Mouse (Mus musculus): ENCODE data around the gene Ubn2. TPM values are rescaled to one million over a fixed set of nuclear protein-coding genes. Genes with fewer than 3 reads are reported as not detected.
"Not testable (repeated sequence)": the region's sequence is repeated elsewhere in the genome, so short reads cannot be mapped to it uniquely, and the experiment has no call there.

The Ubn2 gene
- polyA plus RNA-seq, 1 experiment, result 55.1 TPM

- no peak for TF ChIP-seq POLR2A (IDR thresholded peaks at IDR 0.05; ENCODE audit: borderline replicate concordance, control insufficient read depth, low read depth, low read length)
- 0 out of 2 replicates have a peak, but pooled peaks have one; percentile 29 for TF ChIP-seq CTCF (IDR thresholded peaks at IDR 0.05; ENCODE audit: control insufficient read depth, insufficient read depth, low read length)
- WGBS, result 36% methylated on average over 5 of the region's 5 CpGs
- 0 out of 2 replicates have a peak overlapping the region, but pooled peaks have one; percentile 34 for H3K27ac ChIP-seq (ENCODE audit: control insufficient read depth, insufficient read depth, low read depth, low read length, poor library complexity)
Measured at GRCm38 (mm10) chr6:38531211-38531820, 97.6 kb downstream of the Ubn2 start.

GRCm38 (mm10) chr6:38532500-38533420 is 99.0 kb downstream of the Ubn2 start:
- Histone ChIP-seq H3K4me1 (ENCODE audit: control insufficient read depth, insufficient read depth, low read length) (no peaks in the 10 kb centered on the region; the same call in 1 of the 2 replicates), H3K27ac (ENCODE audit: control insufficient read depth, insufficient read depth, low read depth, low read length, poor library complexity) (peak overlapping the region; percentile 95), H3K4me3 (replicated peaks; ENCODE audit: control insufficient read depth, low read depth, low read length) (peak overlapping the region; percentile 75)
- 3% methylated on average over 25 of the region's 25 CpGs for WGBS
- no peak for TF ChIP-seq POLR2A (IDR thresholded peaks at IDR 0.05; ENCODE audit: borderline replicate concordance, control insufficient read depth, low read depth, low read length)
- TF ChIP-seq CTCF (IDR thresholded peaks at IDR 0.05; ENCODE audit: control insufficient read depth, insufficient read depth, low read length), result no peak

More at GRCm38 (mm10) chr6:38531211-38531820, 97.6 kb downstream of the Ubn2 start:
- Histone ChIP-seq H3K4me1 (ENCODE audit: control insufficient read depth, insufficient read depth, low read length) (no peaks in the 10 kb centered on the region; the same call in 1 of the 2 replicates), H3K4me3 (replicated peaks; ENCODE audit: control insufficient read depth, low read depth, low read length) (no peak overlapping the region)

GRCm38 (mm10) chr6:38533428-38534405 is 100.0 kb downstream of the Ubn2 start, which contains the start of gene Fmc1:
Gene Fmc1 (plus strand): TSS chr6:38533502.
- TF ChIP-seq POLR2A (IDR thresholded peaks at IDR 0.05; ENCODE audit: borderline replicate concordance, control insufficient read depth, low read depth, low read length) (peak; percentile 85), CTCF (IDR thresholded peaks at IDR 0.05; ENCODE audit: control insufficient read depth, insufficient read depth, low read length) (no peak)
- Histone ChIP-seq H3K4me1 (ENCODE audit: control insufficient read depth, insufficient read depth, low read length) (no peaks in the 10 kb centered on the region; the same call in 1 of the 2 replicates), H3K4me3 (replicated peaks; ENCODE audit: control insufficient read depth, low read depth, low read length) (peak within 1 kb of the TSS; percentile 84), H3K27ac (ENCODE audit: control insufficient read depth, insufficient read depth, low read depth, low read length, poor library complexity) (peak within 1 kb of the TSS; percentile 95)
- WGBS, result 1% methylated on average over 41 of the region's 41 CpGs

- under 1% methylated on average over 53 of the region's 53 CpGs for WGBS
- TF ChIP-seq POLR2A (IDR thresholded peaks at IDR 0.05; ENCODE audit: borderline replicate concordance, control insufficient read depth, low read depth, low read length), result peak; percentile 81
- peak; percentile 97 for TF ChIP-seq CTCF (IDR thresholded peaks at IDR 0.05; ENCODE audit: control insufficient read depth, insufficient read depth, low read length)
- no peaks in the 10 kb centered on the region; the same call in 1 of the 2 replicates for H3K4me1 ChIP-seq (ENCODE audit: control insufficient read depth, insufficient read depth, low read length)
- H3K27ac ChIP-seq (ENCODE audit: control insufficient read depth, insufficient read depth, low read depth, low read length, poor library complexity), result peak overlapping the region; percentile 87
- H3K4me3 ChIP-seq (replicated peaks; ENCODE audit: control insufficient read depth, low read depth, low read length), result peak overlapping the region; percentile 84
Measured at GRCm38 (mm10) chr6:38534640-38535365, 101.1 kb downstream of the Ubn2 start.

- TF ChIP-seq POLR2A (IDR thresholded peaks at IDR 0.05; ENCODE audit: borderline replicate concordance, control insufficient read depth, low read depth, low read length), result no peak
- no peak for TF ChIP-seq CTCF (IDR thresholded peaks at IDR 0.05; ENCODE audit: control insufficient read depth, insufficient read depth, low read length)
Measured at GRCm38 (mm10) chr6:38535366-38535690, 101.6 kb downstream of the Ubn2 start.

GRCm38 (mm10) chr6:38535788-38536187 is 102.0 kb downstream of the Ubn2 start:
- Histone ChIP-seq H3K4me3 (replicated peaks; ENCODE audit: control insufficient read depth, low read depth, low read length) (no peak overlapping the region), H3K27ac (ENCODE audit: control insufficient read depth, insufficient read depth, low read depth, low read length, poor library complexity) (no peak overlapping the region), H3K4me1 (ENCODE audit: control insufficient read depth, insufficient read depth, low read length) (no peaks in the 10 kb centered on the region; the same call in 1 of the 2 replicates)
- 58% methylated on average over 1 of the region's 1 CpGs for WGBS
- no peak for TF ChIP-seq CTCF (IDR thresholded peaks at IDR 0.05; ENCODE audit: control insufficient read depth, insufficient read depth, low read length)
- TF ChIP-seq POLR2A (IDR thresholded peaks at IDR 0.05; ENCODE audit: borderline replicate concordance, control insufficient read depth, low read depth, low read length), result no peak

More at GRCm38 (mm10) chr6:38535366-38535690, 101.6 kb downstream of the Ubn2 start:
- 0% methylated on average over 9 of the region's 9 CpGs for WGBS
- Histone ChIP-seq H3K4me3 (replicated peaks; ENCODE audit: control insufficient read depth, low read depth, low read length) (peak overlapping the region; percentile 84), H3K4me1 (ENCODE audit: control insufficient read depth, insufficient read depth, low read length) (no peaks in the 10 kb centered on the region; the same call in 1 of the 2 replicates), H3K27ac (ENCODE audit: control insufficient read depth, insufficient read depth, low read depth, low read length, poor library complexity) (peak overlapping the region; percentile 87; the same call in 1 of the 2 replicates)

- H3K27ac ChIP-seq (ENCODE audit: control insufficient read depth, insufficient read depth, low read depth, low read length, poor library complexity); H3K4me1 ChIP-seq (ENCODE audit: control insufficient read depth, insufficient read depth, low read length); H3K4me3 ChIP-seq (replicated peaks; ENCODE audit: control insufficient read depth, low read depth, low read length): not testable (repeated sequence)
- WGBS, result 80% methylated on average over 4 of the region's 5 CpGs
Measured at GRCm38 (mm10) chr6:38544141-38544540, 110.4 kb downstream of the Ubn2 start.

GRCm38 (mm10) chr6:38547005-38547404 is 113.3 kb downstream of the Ubn2 start:
- not testable (repeated sequence) for H3K27ac ChIP-seq (ENCODE audit: control insufficient read depth, insufficient read depth, low read depth, low read length, poor library complexity); H3K4me3 ChIP-seq (replicated peaks; ENCODE audit: control insufficient read depth, low read depth, low read length); H3K4me1 ChIP-seq (ENCODE audit: control insufficient read depth, insufficient read depth, low read length)
- WGBS, result 86% methylated on average over 2 of the region's 2 CpGs

Measured in bone marrow, adult 2 months (tissue).